Mouse (Mus musculus): ENCODE measurements at regions not wholly inside any gene's neighbourhood (a gene's known extent, or its start where the extent isn't known, plus 50 kb on each side); places are given as distances from the start of the nearest gene placed in this dataset.

- TF ChIP-seq POLR2A (IDR thresholded peaks at IDR 0.05; ENCODE audit: borderline replicate concordance, extremely low read depth, low read depth, low read length) (no peak), CTCF (IDR thresholded peaks at IDR 0.05; ENCODE audit: insufficient read depth, low read length) (no peak)
These were observed 138.1 kb downstream of the Moxd1 start for GRCm38 (mm10) chr10:24361424-24361823.
